Mouse (Mus musculus) small intestine, adult 2 months (tissue): ENCODE measurements around the gene Maml2.

Experiments used
- CTCF ChIP-seq: fragments of 200-500 bp; IDR thresholded peaks from 2 replicates; pipeline ENCODE4 v1.5.1; 2012; ENCODE audit warnings: low read depth, mild to moderate bottlenecking, control low read depth, inconsistent platforms, low read length, moderate library complexity, mixed read lengths; ENCODE audit not compliant: insufficient replicate concordance, insufficient read length; ENCODE audit errors: extremely low read depth
- POLR2A ChIP-seq: fragments of 200-500 bp; IDR thresholded peaks from 2 replicates; pipeline ENCODE4 v1.6.1; 2012; ENCODE audit warnings: low read depth, mild to moderate bottlenecking, control low read depth, inconsistent platforms, low read length, moderate library complexity

DNA sequence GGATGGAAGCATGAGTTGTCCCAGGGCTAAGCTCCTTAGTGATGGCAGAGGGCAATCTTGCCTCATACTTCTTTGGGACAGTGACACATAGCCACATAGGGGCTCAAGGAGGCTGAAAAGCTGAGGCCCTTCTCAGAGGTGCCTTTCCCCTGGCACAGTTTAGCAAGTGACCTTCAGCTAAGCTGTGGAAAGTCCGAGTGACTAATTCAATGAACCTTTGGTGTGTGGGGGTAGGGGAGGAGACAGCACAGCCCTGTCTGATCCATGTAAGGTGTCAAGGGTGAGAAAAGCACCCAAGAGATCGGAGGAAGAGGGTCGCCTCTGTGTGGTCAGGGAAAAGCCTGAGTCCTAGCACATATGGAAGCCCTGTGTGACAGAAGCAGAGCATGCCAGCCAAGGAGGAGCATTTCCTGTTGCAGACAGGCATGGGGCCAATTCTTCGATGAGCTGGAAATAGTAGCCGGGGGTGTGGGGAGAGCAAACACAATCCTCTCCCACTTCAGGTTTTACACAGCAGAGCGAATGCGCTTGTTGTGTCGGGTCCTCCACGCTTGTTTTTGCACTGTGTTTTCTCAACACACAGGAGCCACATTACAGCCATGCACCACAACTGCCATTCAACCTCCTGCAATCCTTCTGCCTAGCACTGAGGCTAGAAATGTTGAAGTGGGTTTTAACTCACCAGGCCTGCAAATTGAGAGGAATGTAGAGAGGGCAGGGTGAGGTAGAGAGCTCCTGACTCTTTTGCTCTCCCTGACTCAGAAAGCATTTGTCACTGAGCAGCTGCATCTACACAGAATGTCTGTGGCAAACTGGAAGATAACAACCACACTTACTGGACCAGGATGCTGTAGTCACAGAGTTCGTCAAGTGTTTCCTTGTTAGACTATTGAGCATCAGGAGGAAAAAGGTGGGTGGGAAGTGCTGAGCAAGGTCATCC lies 266.0 kb downstream of the Maml2 start:
- no peak for TF ChIP-seq POLR2A
- TF ChIP-seq CTCF: no peak
